Mouse (Mus musculus): Measurements from ENCODE around the gene Chil5. TPM values are rescaled to one million over a fixed set of nuclear protein-coding genes. Genes with fewer than 3 reads are reported as not detected.
"Not testable (repeated sequence)": the region's sequence is repeated elsewhere in the genome, so short reads cannot be mapped to it uniquely, and the experiment has no call there.

The Chil5 gene
- polyA plus RNA-seq (2012; rRNA removed), result 0.25 and 0.34 TPM in 2 replicates

- WGBS, result 29% methylated on average over 1 of the region's 1 CpGs
- Histone ChIP-seq H3K27me3 (ENCODE audit: control insufficient read depth, insufficient read depth, low read length) (no peaks in the 10 kb centered on the region), H3K4me1 (ENCODE audit: control insufficient read depth, insufficient read depth, insufficient read length) (no peaks in the 10 kb centered on the region), H3K27ac (ENCODE audit: insufficient read depth, low read length) (no peak within 1 kb of the TSS; the same call in 1 of the 2 replicates), H3K4me3 (ENCODE audit: extremely low read depth, insufficient read depth, insufficient read length) (no peak within 1 kb of the TSS), H3K36me3 (ENCODE audit: control insufficient read depth, insufficient read depth, low read length) (no peaks in the 10 kb centered on the region)
- TF ChIP-seq POLR2A (IDR thresholded peaks at IDR 0.05; ENCODE audit: low read depth, low read length), result no peak
- TF ChIP-seq CTCF (IDR thresholded peaks at IDR 0.05; ENCODE audit: extremely low read depth, insufficient read depth, insufficient read length, insufficient replicate concordance), result no peak
- peak in 1 of 2 experiments; percentile 32 for DNase-seq (ENCODE audit: low read depth in 1 of 2, low spot score in 2 of 2)
These were observed at the start of gene Chil5 for GRCm38 (mm10) chr3:106032781-106033180. Chil5 (minus strand) TSS chr3:106032814.

- no peak overlapping the region for H3K27ac ChIP-seq (ENCODE audit: insufficient read depth, low read length)
- DNase-seq (ENCODE audit: low read depth in 1 of 2, low spot score in 2 of 2), result no peak
- no peak overlapping the region for H3K4me3 ChIP-seq (ENCODE audit: extremely low read depth, insufficient read depth, insufficient read length)
- no peak for TF ChIP-seq POLR2A (IDR thresholded peaks at IDR 0.05; ENCODE audit: low read depth, low read length)
- no peak for TF ChIP-seq CTCF (IDR thresholded peaks at IDR 0.05; ENCODE audit: extremely low read depth, insufficient read depth, insufficient read length, insufficient replicate concordance)
- H3K36me3 ChIP-seq (ENCODE audit: control insufficient read depth, insufficient read depth, low read length), result no peaks in the 10 kb centered on the region
- 86% methylated on average over 1 of the region's 1 CpGs for WGBS
- no peaks in the 10 kb centered on the region; the same call in 1 of the 2 replicates for H3K27me3 ChIP-seq (ENCODE audit: control insufficient read depth, insufficient read depth, low read length)
- H3K4me1 ChIP-seq (ENCODE audit: control insufficient read depth, insufficient read depth, insufficient read length), result no peaks in the 10 kb centered on the region
These were observed 42.2 kb upstream of the Chil5 start for GRCm38 (mm10) chr3:106074824-106075223.

GRCm38 (mm10) chr3:106070994-106071393 is 38.4 kb upstream of the Chil5 start:
- no peaks in the 10 kb centered on the region; the same call in 1 of the 2 replicates for H3K27me3 ChIP-seq (ENCODE audit: control insufficient read depth, insufficient read depth, low read length)
- no peak for DNase-seq (ENCODE audit: low read depth in 1 of 2, low spot score in 2 of 2)
- no peak overlapping the region for H3K27ac ChIP-seq (ENCODE audit: insufficient read depth, low read length)
- TF ChIP-seq CTCF (IDR thresholded peaks at IDR 0.05; ENCODE audit: extremely low read depth, insufficient read depth, insufficient read length, insufficient replicate concordance), result no peak
- no peak for TF ChIP-seq POLR2A (IDR thresholded peaks at IDR 0.05; ENCODE audit: low read depth, low read length)
- H3K36me3 ChIP-seq (ENCODE audit: control insufficient read depth, insufficient read depth, low read length), result no peaks in the 10 kb centered on the region
- 85% methylated on average over 2 of the region's 2 CpGs for WGBS
- H3K4me1 ChIP-seq (ENCODE audit: control insufficient read depth, insufficient read depth, insufficient read length), result no peaks in the 10 kb centered on the region
- no peak overlapping the region for H3K4me3 ChIP-seq (ENCODE audit: extremely low read depth, insufficient read depth, insufficient read length)

GRCm38 (mm10) chr3:106067707-106068106 is 35.1 kb upstream of the Chil5 start:
- H3K4me3 ChIP-seq (ENCODE audit: extremely low read depth, insufficient read depth, insufficient read length); H3K4me1 ChIP-seq (ENCODE audit: control insufficient read depth, insufficient read depth, insufficient read length); H3K27me3 ChIP-seq (ENCODE audit: control insufficient read depth, insufficient read depth, low read length); H3K27ac ChIP-seq (ENCODE audit: insufficient read depth, low read length); H3K36me3 ChIP-seq (ENCODE audit: control insufficient read depth, insufficient read depth, low read length): not testable (repeated sequence)
- peak; percentile 26 to 43 for DNase-seq (ENCODE audit: low read depth in 1 of 2, low spot score in 2 of 2)
- 45% methylated on average over 5 of the region's 5 CpGs for WGBS

- no peak for TF ChIP-seq POLR2A (IDR thresholded peaks at IDR 0.05; ENCODE audit: low read depth, low read length)
- TF ChIP-seq CTCF (IDR thresholded peaks at IDR 0.05; ENCODE audit: extremely low read depth, insufficient read depth, insufficient read length, insufficient replicate concordance), result no peak
- Histone ChIP-seq H3K4me3 (ENCODE audit: extremely low read depth, insufficient read depth, insufficient read length) (no peak overlapping the region), H3K27ac (ENCODE audit: insufficient read depth, low read length) (no peak overlapping the region), H3K36me3 (ENCODE audit: control insufficient read depth, insufficient read depth, low read length) (no peaks in the 10 kb centered on the region), H3K27me3 (ENCODE audit: control insufficient read depth, insufficient read depth, low read length) (no peaks in the 10 kb centered on the region), H3K4me1 (ENCODE audit: control insufficient read depth, insufficient read depth, insufficient read length) (no peaks in the 10 kb centered on the region)
- DNase-seq (ENCODE audit: low read depth in 1 of 2, low spot score in 2 of 2), result no peak
- WGBS, result 82% methylated on average over 3 of the region's 3 CpGs
These were observed 25.4 kb upstream of the Chil5 start for GRCm38 (mm10) chr3:106057966-106058365.

- Histone ChIP-seq H3K36me3 (ENCODE audit: control insufficient read depth, insufficient read depth, low read length) (no peaks in the 10 kb centered on the region), H3K27me3 (ENCODE audit: control insufficient read depth, insufficient read depth, low read length) (no peaks in the 10 kb centered on the region), H3K4me3 (ENCODE audit: extremely low read depth, insufficient read depth, insufficient read length) (no peak overlapping the region), H3K27ac (ENCODE audit: insufficient read depth, low read length) (no peak overlapping the region), H3K4me1 (ENCODE audit: control insufficient read depth, insufficient read depth, insufficient read length) (no peaks in the 10 kb centered on the region)
- no peak for DNase-seq (ENCODE audit: low read depth in 1 of 2, low spot score in 2 of 2)
- TF ChIP-seq POLR2A (IDR thresholded peaks at IDR 0.05; ENCODE audit: low read depth, low read length) (no peak), CTCF (IDR thresholded peaks at IDR 0.05; ENCODE audit: extremely low read depth, insufficient read depth, insufficient read length, insufficient replicate concordance) (no peak)
- 87% methylated on average over 18 of the region's 18 CpGs for WGBS
These were observed 19.3 kb upstream of the Chil5 start for GRCm38 (mm10) chr3:106051896-106052295.

GRCm38 (mm10) chr3:106040306-106040705 is 7.7 kb upstream of the Chil5 start:
- H3K36me3 ChIP-seq (ENCODE audit: control insufficient read depth, insufficient read depth, low read length), result no peaks in the 10 kb centered on the region
- H3K4me3 ChIP-seq (ENCODE audit: extremely low read depth, insufficient read depth, insufficient read length), result no peak overlapping the region
- TF ChIP-seq POLR2A (IDR thresholded peaks at IDR 0.05; ENCODE audit: low read depth, low read length) (no peak), CTCF (IDR thresholded peaks at IDR 0.05; ENCODE audit: extremely low read depth, insufficient read depth, insufficient read length, insufficient replicate concordance) (no peak)
- no peaks in the 10 kb centered on the region for H3K27me3 ChIP-seq (ENCODE audit: control insufficient read depth, insufficient read depth, low read length)
- H3K4me1 ChIP-seq (ENCODE audit: control insufficient read depth, insufficient read depth, insufficient read length), result no peaks in the 10 kb centered on the region
- H3K27ac ChIP-seq (ENCODE audit: insufficient read depth, low read length), result no peak overlapping the region
- 78% methylated on average over 2 of the region's 2 CpGs for WGBS
- no peak for DNase-seq (ENCODE audit: low read depth in 1 of 2, low spot score in 2 of 2)

Data from spleen, adult 2 months (tissue).